Mouse (Mus musculus): Measurements from ENCODE around the gene Runx2. TPM values are rescaled to one million over a fixed set of nuclear protein-coding genes. Genes with fewer than 3 reads are reported as not detected.

Runx2 gene
- polyA plus RNA-seq, 1 experiment from 2014 or later: 4.6 TPM

DNA sequence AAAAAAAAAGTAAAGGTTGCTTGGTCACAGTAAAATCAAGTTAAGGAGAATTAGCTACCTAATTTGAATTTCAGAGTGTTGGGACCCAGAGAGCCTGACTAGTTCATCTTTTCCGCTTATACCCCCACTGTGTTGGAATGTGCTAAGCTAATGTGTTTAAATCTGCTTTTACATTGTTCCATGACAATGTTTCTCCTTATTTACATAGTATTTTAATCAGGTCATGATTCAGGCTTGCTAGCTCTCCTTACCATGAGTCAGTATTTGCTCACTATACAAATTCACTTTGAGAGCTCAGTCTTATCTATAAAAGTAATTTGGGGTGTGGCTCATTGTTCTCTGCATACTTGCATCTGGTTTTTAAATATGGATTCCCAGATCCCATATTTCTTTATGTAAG, 47.2 kb downstream of the Runx2 start:
- H3K9me3 ChIP-seq: no peaks in the 10 kb centered on the region
- no peaks in the 10 kb centered on the region for H3K36me3 ChIP-seq
- no peak overlapping the region for H3K9ac ChIP-seq (replicated peaks)
- ATAC-seq (ENCODE audit: low FRiP score, low read depth): no peak
- 38% methylated on average over 1 of the region's 1 CpGs for WGBS
- no peaks in the 10 kb centered on the region for H3K27me3 ChIP-seq
- H3K4me2 ChIP-seq (replicated peaks): no peak overlapping the region
- H3K27ac ChIP-seq (replicated peaks): no peak overlapping the region
- H3K4me3 ChIP-seq: no peak overlapping the region
- H3K4me1 ChIP-seq: no peaks in the 10 kb centered on the region

DNA sequence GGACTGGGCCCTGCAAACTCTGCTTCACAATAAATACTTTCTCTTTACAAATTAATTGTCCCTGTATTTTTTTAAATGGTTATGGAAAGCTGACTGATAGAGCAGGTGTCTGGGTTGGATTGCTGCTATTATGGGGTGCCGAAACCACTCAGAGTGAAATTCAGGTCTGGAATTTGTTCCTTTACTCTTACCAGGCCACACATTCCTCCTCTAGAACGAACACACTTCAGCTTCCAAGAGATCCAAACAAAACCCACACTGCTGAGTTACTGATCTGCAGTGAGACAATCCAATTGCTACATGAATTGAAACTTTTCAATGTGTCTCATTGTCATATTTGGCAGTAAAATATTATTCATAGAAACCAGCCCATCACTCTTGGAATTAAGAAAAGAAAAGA, 47.6 kb downstream of the Runx2 start:
- Histone ChIP-seq H3K27ac (replicated peaks) (no peak overlapping the region), H3K4me1 (no peaks in the 10 kb centered on the region), H3K9ac (replicated peaks) (no peak overlapping the region), H3K36me3 (no peaks in the 10 kb centered on the region), H3K27me3 (no peaks in the 10 kb centered on the region), H3K9me3 (no peaks in the 10 kb centered on the region), H3K4me3 (no peak overlapping the region), H3K4me2 (replicated peaks) (no peak overlapping the region)
- ATAC-seq (ENCODE audit: low FRiP score, low read depth): no peak
- 63% methylated on average over 2 of the region's 2 CpGs for WGBS

DNA sequence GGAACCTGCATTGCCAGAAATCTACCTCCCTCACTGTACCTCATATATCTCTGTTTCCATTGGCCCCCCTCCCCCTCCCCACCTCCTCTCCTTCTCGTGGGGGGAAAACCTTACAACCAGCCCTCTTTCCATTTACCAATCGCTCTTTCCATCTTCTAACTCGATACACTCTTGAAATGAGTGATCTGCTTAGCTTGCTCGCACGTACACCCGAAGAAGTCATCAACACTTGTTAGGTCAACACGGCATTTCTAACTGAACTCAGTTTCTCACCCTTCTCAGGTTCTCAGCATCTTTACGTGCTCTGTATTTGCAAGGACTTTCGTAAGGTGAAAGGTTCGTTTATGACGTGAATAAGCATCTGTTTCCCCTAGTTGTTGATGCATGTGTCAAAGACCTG, 48.3 kb downstream of the Runx2 start:
- Histone ChIP-seq H3K27me3 (no peaks in the 10 kb centered on the region), H3K36me3 (no peaks in the 10 kb centered on the region), H3K4me2 (replicated peaks) (no peak overlapping the region), H3K4me1 (no peaks in the 10 kb centered on the region), H3K9ac (replicated peaks) (no peak overlapping the region), H3K9me3 (no peaks in the 10 kb centered on the region), H3K4me3 (no peak overlapping the region), H3K27ac (replicated peaks) (no peak overlapping the region)
- 87% methylated on average over 11 of the region's 11 CpGs for WGBS
- ATAC-seq (ENCODE audit: low FRiP score, low read depth): no peak

DNA sequence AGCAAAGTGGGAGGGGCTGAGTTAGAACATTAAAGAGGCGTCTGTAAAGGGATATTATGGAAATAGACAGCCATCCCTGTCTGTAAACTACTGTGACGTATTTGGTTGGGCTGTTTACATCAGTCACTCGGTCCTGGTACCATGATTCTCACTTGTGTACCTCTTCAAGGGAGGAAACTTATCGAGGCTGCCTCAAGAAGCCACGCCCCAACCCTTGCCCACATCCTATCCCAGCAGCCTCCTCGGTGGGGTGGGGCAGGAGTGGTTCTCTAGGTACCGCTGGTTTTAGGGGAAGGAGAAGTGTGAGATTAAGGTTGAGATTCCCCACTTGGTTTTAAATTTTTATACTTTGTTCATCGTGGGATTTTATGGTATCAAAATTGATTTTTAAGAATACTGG, 69.2 kb downstream of the Runx2 start:
- peaks cover 11% of the 10 kb centered on the region for H3K27me3 ChIP-seq
- H3K36me3 ChIP-seq: no peaks in the 10 kb centered on the region
- no peak for ATAC-seq (ENCODE audit: low FRiP score, low read depth)
- H3K27ac ChIP-seq (replicated peaks): no peak overlapping the region
- 89% methylated on average over 8 of the region's 8 CpGs for WGBS
- H3K4me3 ChIP-seq: no peak overlapping the region
- no peak overlapping the region for H3K9ac ChIP-seq (replicated peaks)
- H3K9me3 ChIP-seq: no peaks in the 10 kb centered on the region
- H3K4me2 ChIP-seq (replicated peaks): no peak overlapping the region
- H3K4me1 ChIP-seq: no peaks in the 10 kb centered on the region

DNA sequence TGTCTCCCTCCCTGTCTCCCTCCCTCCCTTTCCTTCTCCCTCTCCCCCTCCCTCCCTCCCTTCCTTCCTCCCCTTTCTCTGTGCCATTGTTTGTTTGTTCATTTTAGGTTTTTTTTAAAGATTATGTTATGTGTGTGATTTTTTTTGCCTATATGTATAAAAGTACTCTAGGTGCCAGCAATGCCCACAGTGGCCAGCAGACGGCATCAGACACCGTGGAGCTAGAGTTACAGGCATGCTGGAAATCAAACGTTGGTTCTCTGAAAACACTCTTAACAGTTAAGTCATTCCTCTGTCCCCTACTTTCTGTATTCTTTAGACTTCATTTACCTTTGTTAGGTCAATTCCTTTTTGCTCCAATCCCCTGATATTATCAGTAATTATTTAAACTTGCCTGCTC, 70.8 kb downstream of the Runx2 start:
- Histone ChIP-seq H3K9me3 (no peaks in the 10 kb centered on the region), H3K9ac (replicated peaks) (no peak overlapping the region), H3K4me1 (no peaks in the 10 kb centered on the region), H3K4me2 (replicated peaks) (no peak overlapping the region), H3K4me3 (no peak overlapping the region), H3K27ac (replicated peaks) (no peak overlapping the region), H3K27me3 (peaks cover 25% of the 10 kb centered on the region), H3K36me3 (no peaks in the 10 kb centered on the region)
- WGBS: 65% methylated on average over 3 of the region's 3 CpGs
- no peak for ATAC-seq (ENCODE audit: low FRiP score, low read depth)

DNA sequence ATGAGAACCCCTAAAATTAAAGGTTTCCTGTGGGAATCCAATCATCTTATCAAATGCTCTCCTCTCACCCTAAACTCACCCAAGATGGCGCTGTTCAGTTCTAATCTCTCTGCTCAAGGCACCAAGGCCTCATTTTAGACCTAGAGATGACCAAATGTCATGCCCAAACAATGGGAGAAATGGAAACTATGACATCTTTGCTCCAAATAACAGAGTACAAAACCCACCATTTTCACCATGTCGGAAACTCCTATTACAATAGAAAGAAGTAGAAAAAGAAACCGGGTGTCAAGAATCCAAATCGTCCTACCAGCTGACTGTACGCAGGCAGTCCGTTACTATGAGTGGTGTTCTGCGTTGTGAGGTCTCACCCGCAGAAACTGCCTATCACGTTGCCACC, 72.4 kb downstream of the Runx2 start:
- H3K4me1 ChIP-seq: peaks cover 11% of the 10 kb centered on the region; the same call in 1 of the 2 replicates
- H3K36me3 ChIP-seq: no peaks in the 10 kb centered on the region
- peaks cover 40% of the 10 kb centered on the region for H3K27me3 ChIP-seq
- no peak overlapping the region for H3K27ac ChIP-seq (replicated peaks)
- 85% methylated on average over 9 of the region's 9 CpGs for WGBS
- no peaks in the 10 kb centered on the region for H3K9me3 ChIP-seq
- no peak overlapping the region for H3K4me2 ChIP-seq (replicated peaks)
- H3K4me3 ChIP-seq: no peak overlapping the region
- no peak overlapping the region for H3K9ac ChIP-seq (replicated peaks)
- ATAC-seq (ENCODE audit: low FRiP score, low read depth): no peak

DNA sequence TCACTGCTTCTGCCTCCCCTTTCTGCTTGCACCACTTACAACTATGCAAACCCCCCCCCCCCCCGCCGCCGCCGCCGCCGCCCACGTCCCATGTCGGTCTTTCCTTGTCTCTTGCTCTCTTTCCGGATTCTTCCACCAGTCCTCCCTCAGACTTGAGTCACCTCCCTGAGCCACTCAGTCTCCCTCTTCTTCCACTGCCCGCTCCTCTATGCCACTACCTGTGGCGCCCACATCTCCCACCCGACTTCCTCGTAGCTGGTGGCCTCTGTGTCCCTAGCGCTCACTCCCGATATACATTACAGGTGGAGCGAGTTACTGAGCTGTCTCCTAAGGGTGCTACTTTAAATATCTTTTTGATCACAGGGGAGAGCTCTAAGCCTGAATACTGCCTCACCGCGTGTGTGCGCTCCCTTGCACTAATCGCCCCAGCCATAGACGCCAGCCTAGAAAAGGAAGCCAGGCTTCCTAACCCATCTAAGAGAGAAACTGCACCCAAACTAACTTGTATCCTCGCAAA, 76.4 kb downstream of the Runx2 start:
- H3K4me3 ChIP-seq: peak overlapping the region; percentile 19
- no peak for ATAC-seq (ENCODE audit: low FRiP score, low read depth)
- peak overlapping the region; percentile 26 for H3K4me2 ChIP-seq (replicated peaks)

DNA sequence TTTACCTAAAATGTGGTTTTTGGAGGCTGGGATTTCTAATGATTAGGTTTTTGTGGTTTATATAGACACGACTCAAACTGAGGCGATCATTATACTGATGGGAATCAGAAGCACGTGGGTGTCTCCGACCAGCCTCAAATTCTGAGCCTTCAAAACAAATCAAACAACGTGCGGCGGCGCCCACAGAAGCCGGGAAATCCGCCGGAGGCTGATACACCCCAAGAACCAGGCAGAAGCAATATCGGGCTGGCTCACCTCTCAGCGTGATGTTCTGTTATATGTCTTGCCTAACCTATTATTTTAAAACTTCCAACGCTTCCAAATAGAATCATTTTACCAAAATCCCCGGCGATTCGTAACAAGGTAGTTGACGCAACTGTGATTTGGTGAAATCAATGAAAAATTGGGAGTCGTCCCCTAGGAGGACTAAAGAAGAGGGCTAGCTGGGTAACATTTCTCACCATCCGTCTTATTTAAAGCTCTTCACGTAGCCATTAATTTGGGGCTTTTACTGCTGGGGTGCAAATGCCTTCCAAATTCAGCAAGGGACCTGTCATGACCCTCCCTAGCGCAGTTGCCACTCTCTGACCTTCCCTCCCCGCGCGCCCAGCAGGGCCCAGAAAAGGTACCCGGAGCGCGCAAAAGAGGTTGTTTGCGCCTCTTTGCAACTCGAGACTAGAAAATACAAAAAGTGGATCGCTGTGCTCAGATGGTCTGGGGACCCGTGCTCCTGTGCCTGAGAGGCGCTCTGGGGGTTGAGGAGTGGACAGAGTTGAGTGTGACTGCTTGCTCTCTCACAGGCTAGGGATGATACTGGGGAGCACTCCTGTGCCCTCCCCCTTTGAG, 77.1 kb downstream of the Runx2 start:
- no peak overlapping the region for H3K9ac ChIP-seq (replicated peaks)
- H3K27ac ChIP-seq (replicated peaks): no peak overlapping the region
- H3K4me3 ChIP-seq: peak overlapping the region; percentile 19
- H3K4me1 ChIP-seq: peaks cover 36% of the 10 kb centered on the region
- no peaks in the 10 kb centered on the region for H3K9me3 ChIP-seq
- ATAC-seq (ENCODE audit: low FRiP score, low read depth): no peak
- WGBS: under 1% methylated on average over 33 of the region's 33 CpGs
- peaks cover 74% of the 10 kb centered on the region for H3K27me3 ChIP-seq
- peak overlapping the region; percentile 26 for H3K4me2 ChIP-seq (replicated peaks)
- H3K36me3 ChIP-seq: no peaks in the 10 kb centered on the region

More for the DNA sequence above, 76.4 kb downstream of the Runx2 start:
- Histone ChIP-seq H3K36me3 (no peaks in the 10 kb centered on the region), H3K9ac (replicated peaks) (no peak overlapping the region), H3K27me3 (peaks cover 75% of the 10 kb centered on the region), H3K9me3 (no peaks in the 10 kb centered on the region), H3K27ac (replicated peaks) (no peak overlapping the region), H3K4me1 (peaks cover 36% of the 10 kb centered on the region)
- under 1% methylated on average over 20 of the region's 22 CpGs for WGBS

DNA sequence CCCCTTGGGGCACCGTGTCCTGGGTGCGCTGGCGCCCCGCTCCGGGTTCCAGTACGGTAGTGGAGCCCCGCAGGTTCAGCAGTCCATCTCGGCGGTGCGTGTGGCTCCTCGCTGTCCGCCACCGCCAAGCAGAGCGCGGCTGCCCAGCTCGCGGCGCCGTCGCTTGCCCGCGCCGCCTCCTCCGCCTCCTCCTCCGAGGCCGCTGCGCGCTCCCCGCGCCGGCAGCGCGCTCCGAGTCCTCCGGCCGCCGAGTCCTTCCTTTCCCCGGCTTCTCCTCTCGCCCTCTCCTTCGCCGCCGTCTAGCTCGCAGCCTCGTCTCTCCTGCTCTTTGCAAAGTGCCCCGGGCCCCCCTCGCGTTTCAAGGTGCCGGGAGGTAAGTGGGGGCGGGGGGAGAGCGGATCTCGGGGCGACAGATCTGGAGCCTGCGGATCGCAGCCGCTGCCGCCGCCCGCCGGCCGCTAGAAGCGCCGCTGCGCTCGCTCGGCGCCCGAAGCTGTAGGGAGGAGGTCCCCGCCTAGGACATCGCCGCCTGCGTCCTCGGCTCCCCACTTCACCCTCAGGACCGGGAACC, 78.5 kb downstream of the Runx2 start:
- H3K27ac ChIP-seq (replicated peaks): 0 out of 2 replicates have a peak overlapping the region, but pooled peaks have one; percentile 35

DNA sequence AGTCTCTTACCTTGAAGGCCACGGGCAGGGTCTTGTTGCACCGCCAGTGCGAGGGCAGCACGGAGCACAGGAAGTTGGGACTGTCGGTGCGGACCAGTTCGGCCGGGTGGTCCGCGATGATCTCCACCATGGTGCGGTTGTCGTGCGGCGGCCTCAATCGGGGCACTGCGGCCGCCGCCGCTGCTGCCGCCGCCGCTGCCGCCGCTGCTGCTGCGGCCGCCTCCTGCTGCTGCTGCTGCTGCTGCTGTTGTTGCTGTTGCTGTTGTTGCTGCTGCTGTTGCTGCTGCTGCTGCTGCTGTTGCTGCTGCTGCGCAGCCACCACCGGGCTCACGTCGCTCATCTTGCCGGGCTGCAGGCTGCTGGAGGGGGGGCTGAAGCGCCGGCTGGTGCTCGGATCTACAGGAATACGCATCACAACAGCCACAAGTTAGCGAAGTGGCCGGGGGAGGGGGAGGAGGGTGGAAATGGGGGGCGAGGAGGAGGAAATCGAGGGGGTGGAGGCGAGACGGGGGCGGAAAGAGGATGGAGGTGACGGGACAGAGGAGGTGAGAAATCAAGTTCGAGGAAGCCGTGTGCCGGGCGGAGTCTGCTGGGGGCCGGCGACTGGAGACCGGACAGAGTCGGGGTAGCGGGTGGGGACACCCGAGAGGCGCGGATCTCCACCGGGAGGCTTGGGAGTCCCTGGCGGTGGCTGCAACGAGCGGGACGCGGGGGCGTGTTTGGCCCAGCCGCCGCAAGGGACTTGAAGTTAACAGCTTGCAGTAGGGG, 79.2 kb downstream of the Runx2 start:
- Histone ChIP-seq H3K4me3 (peak overlapping the region; percentile 67), H3K9me3 (no peaks in the 10 kb centered on the region), H3K4me2 (replicated peaks) (peak overlapping the region; percentile 91), H3K4me1 (peaks cover 36% of the 10 kb centered on the region), H3K9ac (replicated peaks) (peak overlapping the region; percentile 66), H3K27ac (replicated peaks) (0 out of 2 replicates have a peak overlapping the region, but pooled peaks have one; percentile 35), H3K27me3 (peaks cover 73% of the 10 kb centered on the region), H3K36me3 (no peaks in the 10 kb centered on the region)
- peak; percentile 50 for ATAC-seq (ENCODE audit: low FRiP score, low read depth)
- WGBS: under 1% methylated on average over 59 of the region's 64 CpGs

More for the DNA sequence above, 78.5 kb downstream of the Runx2 start:
- peak overlapping the region; percentile 91 for H3K4me2 ChIP-seq (replicated peaks)
- H3K4me3 ChIP-seq: peak overlapping the region; percentile 67
- peaks cover 78% of the 10 kb centered on the region for H3K27me3 ChIP-seq
- H3K36me3 ChIP-seq: no peaks in the 10 kb centered on the region
- WGBS: under 1% methylated on average over 58 of the region's 73 CpGs
- H3K9me3 ChIP-seq: no peaks in the 10 kb centered on the region
- ATAC-seq (ENCODE audit: low FRiP score, low read depth): peak; percentile 74
- H3K4me1 ChIP-seq: peaks cover 36% of the 10 kb centered on the region
- peak overlapping the region; percentile 66 for H3K9ac ChIP-seq (replicated peaks)

DNA sequence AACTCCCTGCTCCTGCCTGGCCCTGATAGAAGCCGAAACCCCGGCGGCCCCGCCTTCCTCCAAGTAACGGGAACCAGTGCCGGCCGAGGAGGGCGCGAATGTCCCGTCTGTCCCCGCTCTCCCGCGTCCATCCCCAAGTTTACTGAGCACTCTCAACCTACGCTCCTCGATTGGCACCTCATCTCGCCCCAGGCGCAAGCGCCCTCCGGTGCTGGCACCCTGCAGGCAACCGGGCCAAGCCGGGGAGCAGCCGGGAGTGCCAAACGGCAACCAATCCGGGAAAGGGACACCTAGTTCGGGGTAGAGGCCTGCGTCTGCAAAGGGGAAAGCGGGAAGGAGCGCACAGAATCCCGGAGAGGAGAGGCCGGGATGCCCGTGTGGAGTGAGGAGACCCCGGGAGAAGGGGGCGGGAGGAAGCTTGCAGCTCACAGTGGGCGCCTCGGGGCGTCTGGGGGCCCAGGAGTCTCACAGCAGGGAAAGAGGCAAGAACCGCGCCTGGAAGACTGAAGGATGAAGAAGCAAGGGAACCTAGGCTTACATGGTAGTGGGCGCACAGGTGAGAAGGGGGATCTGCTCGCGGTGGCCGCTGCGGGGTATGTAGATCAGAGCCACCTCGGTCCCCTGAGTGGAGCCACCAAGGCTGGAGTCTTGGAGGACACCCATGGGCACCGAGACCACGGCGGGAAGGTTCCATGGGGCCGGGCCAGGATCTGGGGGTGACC, 79.9 kb downstream of the Runx2 start:
- Histone ChIP-seq H3K9me3 (no peaks in the 10 kb centered on the region), H3K9ac (replicated peaks) (peak overlapping the region; percentile 66), H3K27ac (replicated peaks) (no peak overlapping the region), H3K4me3 (peak overlapping the region; percentile 67), H3K4me1 (peaks cover 36% of the 10 kb centered on the region), H3K27me3 (peaks cover 69% of the 10 kb centered on the region), H3K4me2 (replicated peaks) (peak overlapping the region; percentile 91), H3K36me3 (no peaks in the 10 kb centered on the region)
- peak; percentile 51 for ATAC-seq (ENCODE audit: low FRiP score, low read depth)
- WGBS: under 1% methylated on average over 48 of the region's 48 CpGs

All from midbrain, embryonic 12.5 days (tissue).